Mouse (Mus musculus): ENCODE measurements around the gene Ap1b1. TPM values are rescaled to one million over a fixed set of nuclear protein-coding genes. Genes with fewer than 3 reads are reported as not detected.

Ap1b1 gene
- polyA plus RNA-seq, 1 experiment from 2014 or later, result 58.6 TPM

DNA sequence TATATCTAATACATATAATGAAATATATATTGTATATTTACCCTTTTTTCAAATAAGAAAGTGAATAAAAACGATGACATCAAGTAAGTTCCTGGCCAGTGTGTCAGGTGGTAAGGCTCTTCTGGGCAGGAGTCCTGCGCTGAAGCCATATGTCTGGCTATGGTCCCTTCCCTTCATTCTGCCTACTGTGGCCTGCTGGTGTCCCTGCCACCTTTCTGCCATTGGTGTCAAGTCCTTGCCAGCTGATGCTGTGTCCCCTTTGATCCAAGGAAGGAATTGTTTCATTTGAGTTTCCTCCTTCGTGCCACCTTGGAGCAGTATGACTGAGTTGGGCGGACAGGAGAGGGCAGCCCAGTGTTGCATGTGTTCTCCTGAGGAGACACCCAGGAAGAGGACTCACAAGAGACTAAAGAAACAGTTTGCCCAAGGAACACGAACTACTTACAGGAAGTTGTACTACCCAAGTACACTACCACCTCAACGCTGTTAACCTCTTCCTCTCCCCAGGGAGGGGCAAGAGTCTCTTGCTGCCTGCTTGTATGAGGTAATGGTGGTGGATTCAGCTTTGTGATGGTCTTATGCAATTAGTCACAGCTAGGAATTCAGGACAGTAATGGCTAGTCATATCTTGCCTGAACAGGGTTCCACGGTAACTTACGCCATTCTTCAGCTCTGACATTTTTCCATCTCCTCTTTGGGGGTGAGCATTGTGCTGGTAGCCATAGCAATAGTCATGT lies 56.2 kb downstream of the Ap1b1 start:
- 89% methylated on average over 8 of the region's 8 CpGs for WGBS
- Histone ChIP-seq H3K27ac (replicated peaks) (no peak overlapping the region), H3K4me1 (peaks cover 8% of the 10 kb centered on the region), H3K9me3 (no peaks in the 10 kb centered on the region), H3K27me3 (replicated peaks; ENCODE audit: low read depth, poor library complexity, severe bottlenecking) (no peaks in the 10 kb centered on the region), H3K36me3 (replicated peaks) (peaks cover 54% of the 10 kb centered on the region), H3K4me3 (no peak overlapping the region)
- no peak for DNase-seq (ENCODE audit: low spot score)

DNA sequence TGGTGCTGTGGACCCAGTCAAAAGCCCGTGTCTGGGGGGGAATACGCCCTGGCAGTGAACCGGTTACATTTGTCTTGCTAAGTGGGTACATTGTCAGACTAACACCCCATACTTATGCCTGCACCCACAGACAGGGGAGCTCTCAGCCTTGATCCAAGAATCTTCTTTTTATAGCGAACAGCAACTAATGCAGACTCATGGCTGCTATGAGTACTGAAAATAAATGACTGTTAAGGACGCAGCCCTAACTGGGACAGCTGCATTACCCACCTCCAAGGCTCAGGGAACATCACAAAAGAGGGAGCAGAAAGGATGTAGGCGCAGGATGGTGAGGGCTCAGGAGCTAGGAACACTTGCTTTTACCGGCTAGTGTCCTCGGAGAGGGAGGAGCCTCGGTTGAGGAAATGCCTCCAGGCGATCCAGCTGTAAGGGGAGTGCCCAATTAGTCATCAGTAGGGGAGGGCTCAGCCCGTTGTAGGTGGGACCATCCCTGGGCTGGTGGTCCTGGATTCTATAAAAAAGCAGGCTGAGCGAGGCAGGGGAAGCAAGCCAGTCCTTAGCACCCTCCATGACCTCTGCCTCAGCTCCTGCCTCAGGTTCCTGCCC lies 59.8 kb downstream of the Ap1b1 start:
- 43% methylated on average over 12 of the region's 12 CpGs for WGBS
- Histone ChIP-seq H3K36me3 (replicated peaks) (peaks cover 18% of the 10 kb centered on the region), H3K27me3 (replicated peaks; ENCODE audit: low read depth, poor library complexity, severe bottlenecking) (no peaks in the 10 kb centered on the region; the same call in 1 of the 2 replicates), H3K9me3 (no peaks in the 10 kb centered on the region), H3K4me1 (peaks cover 3% of the 10 kb centered on the region; the same call in 1 of the 2 replicates), H3K4me3 (no peak overlapping the region), H3K27ac (replicated peaks) (no peak overlapping the region)
- peak; percentile 32 for DNase-seq (ENCODE audit: low spot score)

- WGBS, result 65% methylated on average over 10 of the region's 10 CpGs
- no peak for DNase-seq (ENCODE audit: low spot score)
- Histone ChIP-seq H3K9me3 (no peaks in the 10 kb centered on the region), H3K27ac (replicated peaks) (no peak overlapping the region), H3K4me3 (no peak overlapping the region), H3K36me3 (replicated peaks) (no peaks in the 10 kb centered on the region), H3K27me3 (replicated peaks; ENCODE audit: low read depth, poor library complexity, severe bottlenecking) (peaks cover 26% of the 10 kb centered on the region), H3K4me1 (peaks cover 20% of the 10 kb centered on the region)
Observed at GRCm38 (mm10) chr11:5051629-5052028, 65.0 kb downstream of the Ap1b1 start.

- H3K4me1 ChIP-seq, result peaks cover 27% of the 10 kb centered on the region
- no peak overlapping the region for H3K27ac ChIP-seq (replicated peaks)
- H3K36me3 ChIP-seq (replicated peaks), result no peaks in the 10 kb centered on the region
- WGBS, result 76% methylated on average over 10 of the region's 10 CpGs
- peaks cover 33% of the 10 kb centered on the region for H3K27me3 ChIP-seq (replicated peaks; ENCODE audit: low read depth, poor library complexity, severe bottlenecking)
- H3K4me3 ChIP-seq, result no peak overlapping the region
- no peaks in the 10 kb centered on the region for H3K9me3 ChIP-seq
- no peak for DNase-seq (ENCODE audit: low spot score)
Observed at GRCm38 (mm10) chr11:5052200-5052854, 65.7 kb downstream of the Ap1b1 start.

DNA sequence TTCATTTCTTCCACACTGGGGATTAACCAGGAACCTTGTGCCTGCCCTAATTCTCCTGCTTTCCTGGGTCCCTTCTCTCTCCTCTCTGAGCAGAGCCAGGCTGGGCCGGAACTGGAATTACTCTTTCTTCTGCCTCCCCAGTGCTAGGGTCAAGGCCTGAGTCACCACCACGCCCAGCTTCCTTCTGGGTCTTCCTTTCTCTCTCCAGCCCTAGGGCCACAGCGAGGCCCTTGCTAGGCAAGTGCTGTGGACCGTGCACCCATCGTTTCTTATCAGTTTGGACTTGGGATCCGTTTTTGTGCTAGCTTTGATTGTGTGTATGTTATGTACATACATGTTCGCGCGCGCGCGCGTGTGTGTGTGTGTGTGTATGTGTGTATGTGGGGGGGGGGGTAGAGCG lies 67.5 kb downstream of the Ap1b1 start:
- WGBS, result 90% methylated on average over 14 of the region's 14 CpGs
- peaks cover 52% of the 10 kb centered on the region for H3K27me3 ChIP-seq (replicated peaks; ENCODE audit: low read depth, poor library complexity, severe bottlenecking)
- no peak overlapping the region for H3K27ac ChIP-seq (replicated peaks)
- peaks cover 45% of the 10 kb centered on the region for H3K4me1 ChIP-seq
- no peaks in the 10 kb centered on the region for H3K36me3 ChIP-seq (replicated peaks)
- DNase-seq (ENCODE audit: low spot score), result no peak
- no peak overlapping the region for H3K4me3 ChIP-seq
- no peaks in the 10 kb centered on the region for H3K9me3 ChIP-seq

- 65% methylated on average over 6 of the region's 6 CpGs for WGBS
- H3K27me3 ChIP-seq (replicated peaks; ENCODE audit: low read depth, poor library complexity, severe bottlenecking), result peaks cover 59% of the 10 kb centered on the region
- no peak for DNase-seq (ENCODE audit: low spot score)
- no peak overlapping the region for H3K4me3 ChIP-seq
- H3K36me3 ChIP-seq (replicated peaks), result no peaks in the 10 kb centered on the region
- H3K9me3 ChIP-seq, result no peaks in the 10 kb centered on the region
- no peak overlapping the region for H3K27ac ChIP-seq (replicated peaks)
- peaks cover 52% of the 10 kb centered on the region for H3K4me1 ChIP-seq
Observed at GRCm38 (mm10) chr11:5054874-5055273, 68.2 kb downstream of the Ap1b1 start.

DNA sequence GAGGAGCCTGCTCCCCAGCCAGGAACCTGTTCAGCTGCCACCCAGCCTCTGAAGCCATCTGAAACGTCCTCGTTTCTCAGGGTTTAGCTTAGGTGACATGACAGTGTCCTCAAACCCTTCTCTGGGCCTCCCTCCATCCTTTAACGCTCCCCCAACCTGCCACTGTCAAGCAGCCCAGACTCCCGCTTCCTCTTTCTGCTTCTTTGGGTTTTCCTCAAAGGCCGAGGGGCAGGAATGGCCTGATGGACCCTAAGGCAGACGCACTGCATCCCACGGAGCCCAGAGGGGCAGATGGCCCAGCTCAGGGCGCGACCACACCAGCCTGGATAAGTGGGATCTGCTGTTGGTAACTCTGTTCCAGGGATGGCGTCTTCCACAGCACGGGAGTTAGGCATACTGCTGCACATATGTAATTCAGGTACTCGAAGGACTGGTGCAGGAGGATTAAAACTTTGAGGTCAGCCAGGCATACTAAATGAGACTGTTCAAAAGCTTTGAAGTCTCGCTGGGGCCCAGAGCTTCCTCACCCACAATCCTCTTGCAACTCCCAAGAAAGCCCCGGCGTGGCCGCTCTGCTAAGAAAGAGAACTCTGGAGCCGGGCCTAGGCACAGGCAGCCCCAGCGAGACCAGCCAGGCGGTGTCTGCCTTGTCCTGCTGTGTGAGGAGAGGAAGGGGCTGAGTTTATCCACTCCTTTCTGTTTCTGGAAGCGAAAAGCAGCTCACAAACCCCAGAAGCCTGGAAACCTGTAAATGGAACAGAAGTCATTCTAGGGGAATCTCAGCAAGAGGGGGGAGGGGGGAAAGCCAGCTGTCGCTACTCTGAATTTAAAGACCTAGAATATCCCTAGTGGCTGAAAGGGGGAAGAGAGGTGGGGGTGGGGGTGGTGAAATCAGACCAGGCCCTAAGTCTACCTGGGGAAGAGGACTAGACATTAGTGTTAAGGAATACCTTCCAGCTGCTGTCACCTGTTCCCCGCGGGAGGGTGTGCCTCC lies 69.6 kb downstream of the Ap1b1 start:
- H3K36me3 ChIP-seq (replicated peaks), result peaks cover 5% of the 10 kb centered on the region; the same call in 1 of the 2 replicates
- DNase-seq (ENCODE audit: low spot score), result peak; percentile 43
- H3K9me3 ChIP-seq, result no peaks in the 10 kb centered on the region
- 25% methylated on average over 23 of the region's 23 CpGs for WGBS
- no peak overlapping the region for H3K27ac ChIP-seq (replicated peaks)
- peaks cover 72% of the 10 kb centered on the region for H3K27me3 ChIP-seq (replicated peaks; ENCODE audit: low read depth, poor library complexity, severe bottlenecking)
- peaks cover 59% of the 10 kb centered on the region for H3K4me1 ChIP-seq
- H3K4me3 ChIP-seq, result peak overlapping the region; percentile 17; the same call in 1 of the 2 replicates

DNA sequence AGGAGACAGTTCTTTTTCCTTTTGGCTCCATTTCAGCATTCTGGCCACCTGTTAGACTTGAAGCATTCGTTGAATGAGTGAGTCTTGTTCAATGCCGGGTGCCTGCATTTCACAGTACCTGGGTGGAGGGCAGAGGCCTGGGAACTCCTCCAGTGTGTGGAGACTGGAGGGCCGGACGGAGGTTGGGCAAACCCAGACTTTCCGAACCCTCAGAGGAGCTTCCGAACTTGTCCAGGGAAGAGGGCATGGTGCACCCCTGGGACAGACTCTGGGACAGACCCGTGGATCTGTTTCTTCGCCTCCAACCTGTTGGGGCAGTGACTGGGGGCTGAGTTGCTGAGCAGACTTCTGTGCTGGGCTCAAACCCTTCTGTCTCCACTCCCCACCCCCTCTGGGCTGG lies 70.4 kb downstream of the Ap1b1 start:
- Histone ChIP-seq H3K27me3 (replicated peaks; ENCODE audit: low read depth, poor library complexity, severe bottlenecking) (peaks cover 81% of the 10 kb centered on the region), H3K4me3 (no peak overlapping the region; the same call in 1 of the 2 replicates), H3K4me1 (peaks cover 67% of the 10 kb centered on the region), H3K9me3 (no peaks in the 10 kb centered on the region), H3K36me3 (replicated peaks) (peaks cover 5% of the 10 kb centered on the region; the same call in 1 of the 2 replicates), H3K27ac (replicated peaks) (no peak overlapping the region)
- WGBS, result 50% methylated on average over 8 of the region's 8 CpGs
- DNase-seq (ENCODE audit: low spot score), result no peak

GRCm38 (mm10) chr11:5057541-5057855 lies 70.9 kb downstream of the Ap1b1 start:
- no peaks in the 10 kb centered on the region for H3K9me3 ChIP-seq
- peaks cover 5% of the 10 kb centered on the region; the same call in 1 of the 2 replicates for H3K36me3 ChIP-seq (replicated peaks)
- H3K4me1 ChIP-seq, result peaks cover 71% of the 10 kb centered on the region
- peak overlapping the region; percentile 62 for H3K4me3 ChIP-seq
- peaks cover 85% of the 10 kb centered on the region for H3K27me3 ChIP-seq (replicated peaks; ENCODE audit: low read depth, poor library complexity, severe bottlenecking)
- 0 out of 2 replicates have a peak overlapping the region, but pooled peaks have one; percentile 48 for H3K27ac ChIP-seq (replicated peaks)
- DNase-seq (ENCODE audit: low spot score), result peak; percentile 35
- 15% methylated on average over 8 of the region's 8 CpGs for WGBS

DNA sequence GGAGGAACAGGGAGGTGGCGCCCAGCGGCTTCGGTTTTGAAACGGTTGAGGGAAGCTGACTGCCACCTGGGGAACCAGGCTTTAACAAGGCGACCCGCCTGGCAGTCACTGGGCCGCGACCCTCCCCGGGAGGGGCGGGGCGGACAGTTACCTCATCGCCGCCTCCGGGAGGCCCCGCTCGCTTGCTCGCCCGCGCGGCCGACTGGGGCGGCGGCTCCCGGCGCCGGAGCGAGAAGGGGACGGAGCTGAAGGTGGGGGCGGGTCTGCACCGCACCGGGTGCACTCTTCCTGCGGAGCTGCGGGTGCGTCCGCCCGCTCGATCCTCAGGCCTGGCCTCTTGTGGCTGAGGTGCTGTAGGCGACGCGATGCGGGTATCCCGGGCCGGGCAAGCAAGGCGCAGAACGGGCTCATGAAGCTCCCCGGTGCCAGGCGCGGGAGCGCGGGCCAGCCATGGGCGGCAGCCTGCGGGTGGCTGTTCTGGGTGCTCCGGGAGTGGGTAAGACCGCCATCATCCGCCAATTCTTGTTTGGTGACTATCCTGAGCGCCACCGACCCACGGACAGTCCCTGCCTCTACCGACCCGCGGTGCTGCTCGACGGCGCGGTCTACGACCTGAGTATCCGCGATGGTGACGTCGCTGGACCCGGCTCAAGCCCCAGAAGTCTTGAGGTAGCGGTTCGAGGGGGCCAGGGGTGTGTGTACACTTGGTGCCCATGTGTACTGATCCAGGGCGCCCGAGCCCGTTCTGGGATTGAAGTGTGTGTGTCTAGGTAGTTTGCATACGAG lies 71.4 kb downstream of the Ap1b1 start, which contains the start of gene Rasl10a:
Gene Rasl10a, plus strand, starts transcription at position 273 of the 786 bp plus-strand sequence.
- Histone ChIP-seq H3K4me3 (peak within 1 kb of the TSS; percentile 62), H3K36me3 (replicated peaks) (peaks cover 5% of the 10 kb centered on the region; the same call in 1 of the 2 replicates), H3K27ac (replicated peaks) (peak within 1 kb of the TSS; percentile 48; the same call in 1 of the 2 replicates), H3K27me3 (replicated peaks; ENCODE audit: low read depth, poor library complexity, severe bottlenecking) (peaks cover 91% of the 10 kb centered on the region), H3K9me3 (no peaks in the 10 kb centered on the region), H3K4me1 (peaks cover 77% of the 10 kb centered on the region)
- WGBS, result 3% methylated on average over 76 of the region's 77 CpGs
- DNase-seq (ENCODE audit: low spot score), result peak; percentile 63

DNA sequence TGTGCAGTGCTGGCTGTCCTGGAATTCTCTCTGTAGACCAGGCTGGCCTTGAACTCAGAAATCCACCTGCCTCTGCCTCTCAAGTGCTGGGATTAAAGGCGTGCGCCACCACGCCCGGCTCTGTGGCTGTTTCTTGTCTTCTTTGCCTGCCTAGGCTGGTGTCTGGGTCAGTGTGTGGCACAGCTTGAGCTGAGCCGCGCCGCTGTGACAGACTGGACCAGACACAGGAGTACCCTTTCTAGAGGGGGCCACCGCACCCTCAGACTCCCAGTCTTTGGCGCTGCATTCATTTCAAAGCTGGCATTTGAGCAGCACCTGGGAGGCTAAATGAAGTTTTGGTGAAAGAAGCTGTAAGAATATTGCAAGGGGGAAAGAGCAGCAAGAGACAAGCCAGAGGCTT lies 72.2 kb downstream of the Ap1b1 start:
- peaks cover 11% of the 10 kb centered on the region; the same call in 1 of the 2 replicates for H3K36me3 ChIP-seq (replicated peaks)
- H3K27me3 ChIP-seq (replicated peaks; ENCODE audit: low read depth, poor library complexity, severe bottlenecking), result peaks cover 98% of the 10 kb centered on the region
- H3K9me3 ChIP-seq, result no peaks in the 10 kb centered on the region
- no peak overlapping the region for H3K27ac ChIP-seq (replicated peaks)
- peak overlapping the region; percentile 62; the same call in 1 of the 2 replicates for H3K4me3 ChIP-seq
- DNase-seq (ENCODE audit: low spot score), result no peak
- 31% methylated on average over 9 of the region's 9 CpGs for whole genome bisulfite sequencing
- H3K4me1 ChIP-seq, result peaks cover 83% of the 10 kb centered on the region
